14 mouse cellular contexts compared by ENCODE assay signal in the genomic region with DNA sequence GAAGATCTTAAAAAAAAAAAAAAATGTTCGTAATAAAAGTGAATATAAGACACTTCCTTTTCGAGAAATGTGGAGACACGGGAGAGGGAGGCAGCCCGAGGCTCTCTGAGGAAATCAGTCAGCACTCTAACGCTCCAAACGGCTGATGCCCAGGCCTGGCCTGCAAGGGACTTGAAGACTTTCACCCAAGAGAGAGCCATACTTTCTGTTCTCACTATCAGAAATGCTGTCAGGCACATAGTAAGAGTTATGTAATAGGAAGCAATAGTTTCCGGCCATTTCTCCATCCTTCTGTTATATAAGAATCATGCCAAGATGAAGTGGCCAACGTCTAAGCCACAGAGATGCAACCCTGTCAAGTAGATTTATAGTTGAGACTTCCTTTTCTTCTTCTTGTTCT.
"Had no signal": no experiment of that assay in that cellular context is flagged by ENCODE, and none has a peak within 500 bp of the region (broad histone marks: within the 10 kb centered on the region; RNA-seq: fewer than 3 reads in every experiment).

No protein-coding gene starts in this region.

- H3K4me3 ChIP-seq: limb, embryonic 15.5 days; lung, embryonic 15.5 days; midbrain, embryonic 10.5 days; midbrain, embryonic 15.5 days; neural tube, embryonic 12.5 days; stomach, embryonic 15.5 days had no signal

- DNase-seq: kidney, adult 8-10 months; kidney, postnatal 36 days; layer of hippocampus, adult 9-11 months; right cerebral cortex, postnatal 14 days; thymus, adult 2 months; thymus, postnatal 25 days had no signal

- ATAC-seq: inflammation-experienced regulatory T-cells, adult 6 months; intestine, postnatal 0 days; midbrain, embryonic 15.5 days had no signal

- H3K9ac ChIP-seq: limb, embryonic 15.5 days; lung, embryonic 15.5 days; midbrain, embryonic 15.5 days; neural tube, embryonic 12.5 days; stomach, embryonic 15.5 days had no signal

- H3K27ac ChIP-seq: limb, embryonic 15.5 days; lung, embryonic 15.5 days; midbrain, embryonic 10.5 days; midbrain, embryonic 15.5 days; neural tube, embryonic 12.5 days; stomach, embryonic 15.5 days had no signal

- H3K4me2 ChIP-seq: limb, embryonic 15.5 days; lung, embryonic 15.5 days; midbrain, embryonic 15.5 days; neural tube, embryonic 12.5 days; stomach, embryonic 15.5 days had no signal

- H3K4me1 ChIP-seq: limb, embryonic 15.5 days; lung, embryonic 15.5 days; midbrain, embryonic 10.5 days; midbrain, embryonic 15.5 days; neural tube, embryonic 12.5 days; stomach, embryonic 15.5 days had no signal

- H3K9me3 ChIP-seq: limb, embryonic 15.5 days; lung, embryonic 15.5 days; midbrain, embryonic 10.5 days; midbrain, embryonic 15.5 days; neural tube, embryonic 12.5 days; stomach, embryonic 15.5 days had no signal

- H3K36me3 ChIP-seq: limb, embryonic 15.5 days; lung, embryonic 15.5 days; midbrain, embryonic 10.5 days; midbrain, embryonic 15.5 days; neural tube, embryonic 12.5 days; stomach, embryonic 15.5 days had no signal

- H3K27me3 ChIP-seq: limb, embryonic 15.5 days; lung, embryonic 15.5 days; midbrain, embryonic 15.5 days; neural tube, embryonic 12.5 days; stomach, embryonic 15.5 days had no signal
